Mouse (Mus musculus): ENCODE measurements around the gene Slc34a3. TPM values are rescaled to one million over a fixed set of nuclear protein-coding genes. Genes with fewer than 3 reads are reported as not detected.

Slc34a3 gene
- polyA plus RNA-seq, 1 experiment from 2014 or later = not detected

GRCm38 (mm10) chr2:25180973-25181890 is 52.9 kb downstream of the Slc34a3 start:
- Histone ChIP-seq H3K9me3 (no peaks in the 10 kb centered on the region), H3K27me3 (replicated peaks) (no peaks in the 10 kb centered on the region), H3K4me1 (peaks cover 55% of the 10 kb centered on the region), H3K27ac (peak overlapping the region; percentile 79), H3K36me3 (replicated peaks) (no peaks in the 10 kb centered on the region), H3K9ac (peak overlapping the region; percentile 53), H3K4me3 (peak overlapping the region; percentile 65), H3K4me2 (peak overlapping the region; percentile 77)
- under 1% methylated on average over 100 of the region's 100 CpGs for WGBS
- peak; percentile 38 for ATAC-seq (replicated peaks)

GRCm38 (mm10) chr2:25180478-25180903 is 53.7 kb downstream of the Slc34a3 start, which contains the start of gene Nrarp:
TSS of gene Nrarp (plus strand) at chr2:25180758.
- Histone ChIP-seq H3K9ac (peak within 1 kb of the TSS; percentile 53), H3K4me1 (peaks cover 52% of the 10 kb centered on the region), H3K4me3 (peak within 1 kb of the TSS; percentile 65), H3K27me3 (replicated peaks) (no peaks in the 10 kb centered on the region), H3K4me2 (peak within 1 kb of the TSS; percentile 77), H3K36me3 (replicated peaks) (no peaks in the 10 kb centered on the region), H3K27ac (peak within 1 kb of the TSS; percentile 79), H3K9me3 (no peaks in the 10 kb centered on the region)
- WGBS = under 1% methylated on average over 35 of the region's 35 CpGs
- peak; percentile 91 for ATAC-seq (replicated peaks)

- 36% methylated on average over 15 of the region's 15 CpGs for WGBS
- Histone ChIP-seq H3K27ac (peak overlapping the region; percentile 70), H3K9me3 (no peaks in the 10 kb centered on the region), H3K4me3 (peak overlapping the region; percentile 65), H3K4me1 (peaks cover 50% of the 10 kb centered on the region), H3K36me3 (replicated peaks) (no peaks in the 10 kb centered on the region), H3K27me3 (replicated peaks) (no peaks in the 10 kb centered on the region), H3K4me2 (peak overlapping the region; percentile 77), H3K9ac (0 out of 2 replicates have a peak overlapping the region, but pooled peaks have one; percentile 25)
- no peak for ATAC-seq (replicated peaks)
Observed at GRCm38 (mm10) chr2:25179566-25180217, 54.5 kb downstream of the Slc34a3 start.

Other genes with a start within 250 kb of the Slc34a3 start
- gene Nsmf, start 180.0 kb downstream of the Slc34a3 start, polyA plus RNA-seq (2015; fragmentation: Nextera tagmentation; extraction: Ambion mirVana) = 180 and 188 TPM in 2 replicates
- gene Entpd8, start 154.1 kb downstream of the Slc34a3 start, polyA plus RNA-seq (2015; fragmentation: Nextera tagmentation; extraction: Ambion mirVana) = not detected in 2 replicates
- gene Noxa1, start 139.2 kb downstream of the Slc34a3 start, polyA plus RNA-seq (2015; fragmentation: Nextera tagmentation; extraction: Ambion mirVana) = not detected in 2 replicates
- gene Nrarp, start 53.6 kb downstream of the Slc34a3 start, polyA plus RNA-seq (2015; fragmentation: Nextera tagmentation; extraction: Ambion mirVana) = 15.3 and 18.1 TPM in 2 replicates
- 1.9 and 2.0 TPM in 2 replicates for gene Tor4a, start 37.5 kb downstream of the Slc34a3 start, polyA plus RNA-seq (2015; fragmentation: Nextera tagmentation; extraction: Ambion mirVana)
- 126 and 129 TPM in 2 replicates for gene Nelfb, start 22.9 kb downstream of the Slc34a3 start, polyA plus RNA-seq (2015; fragmentation: Nextera tagmentation; extraction: Ambion mirVana)
- gene Stpg3, start 19.7 kb downstream of the Slc34a3 start, polyA plus RNA-seq (2015; fragmentation: Nextera tagmentation; extraction: Ambion mirVana) = not detected in 2 replicates
- gene Fam166a, start 15.6 kb downstream of the Slc34a3 start, polyA plus RNA-seq (2015; fragmentation: Nextera tagmentation; extraction: Ambion mirVana) = 0.43 and 0.78 TPM in 2 replicates
- gene Tubb4b, start 9.7 kb downstream of the Slc34a3 start, polyA plus RNA-seq (2015; fragmentation: Nextera tagmentation; extraction: Ambion mirVana) = 364 and 396 TPM in 2 replicates
- gene Rnf224, start 2.4 kb upstream of the Slc34a3 start, polyA plus RNA-seq (2015; fragmentation: Nextera tagmentation; extraction: Ambion mirVana) = not detected in 2 replicates
- gene Rnf208, start 7.9 kb upstream of the Slc34a3 start, polyA plus RNA-seq (2015; fragmentation: Nextera tagmentation; extraction: Ambion mirVana) = 148 and 150 TPM in 2 replicates
- gene Cysrt1, start 8.1 kb upstream of the Slc34a3 start, polyA plus RNA-seq (2015; fragmentation: Nextera tagmentation; extraction: Ambion mirVana) = 0.26 and 0.46 TPM in 2 replicates
- gene AL732309.1, start 12.5 kb upstream of the Slc34a3 start, polyA plus RNA-seq (2015; fragmentation: Nextera tagmentation; extraction: Ambion mirVana) = 6.2 and 8.4 TPM in 2 replicates
- gene Tmem203, start 21.1 kb upstream of the Slc34a3 start, polyA plus RNA-seq (2015; fragmentation: Nextera tagmentation; extraction: Ambion mirVana) = 13.8 and 15.4 TPM in 2 replicates
- gene Tprn, start 28.3 kb upstream of the Slc34a3 start, polyA plus RNA-seq (2015; fragmentation: Nextera tagmentation; extraction: Ambion mirVana) = 16.7 and 16.9 TPM in 2 replicates
- gene Ssna1, start 38.1 kb upstream of the Slc34a3 start, polyA plus RNA-seq (2015; fragmentation: Nextera tagmentation; extraction: Ambion mirVana) = 186 and 197 TPM in 2 replicates
- gene Anapc2, start 38.1 kb upstream of the Slc34a3 start, polyA plus RNA-seq (2015; fragmentation: Nextera tagmentation; extraction: Ambion mirVana) = 153 and 157 TPM in 2 replicates
- gene Tmem210, start 53.8 kb upstream of the Slc34a3 start, polyA plus RNA-seq (2015; fragmentation: Nextera tagmentation; extraction: Ambion mirVana) = not detected in 2 replicates
- gene Lrrc26, start 55.6 kb upstream of the Slc34a3 start, polyA plus RNA-seq (2015; fragmentation: Nextera tagmentation; extraction: Ambion mirVana) = 0.14 and 0.23 TPM in 2 replicates
- gene Grin1, start 84.8 kb upstream of the Slc34a3 start, polyA plus RNA-seq (2015; fragmentation: Nextera tagmentation; extraction: Ambion mirVana) = 49.1 and 51.5 TPM in 2 replicates
- 44.3 and 50.3 TPM in 2 replicates for gene Man1b1, start 98.0 kb upstream of the Slc34a3 start, polyA plus RNA-seq (2015; fragmentation: Nextera tagmentation; extraction: Ambion mirVana)
- 23.8 and 25.8 TPM in 2 replicates for gene Dpp7, start 122.0 kb upstream of the Slc34a3 start, polyA plus RNA-seq (2015; fragmentation: Nextera tagmentation; extraction: Ambion mirVana)
- gene Uap1l1, start 131.3 kb upstream of the Slc34a3 start, polyA plus RNA-seq (2015; fragmentation: Nextera tagmentation; extraction: Ambion mirVana) = 5.6 and 5.9 TPM in 2 replicates
- 11.1 and 14.7 TPM in 2 replicates for gene Sapcd2, start 138.0 kb upstream of the Slc34a3 start, polyA plus RNA-seq (2015; fragmentation: Nextera tagmentation; extraction: Ambion mirVana)
- 2.7 and 3.3 TPM in 2 replicates for gene Entpd2, start 161.5 kb upstream of the Slc34a3 start, polyA plus RNA-seq (2015; fragmentation: Nextera tagmentation; extraction: Ambion mirVana)
- gene Npdc1, start 165.0 kb upstream of the Slc34a3 start, polyA plus RNA-seq (2015; fragmentation: Nextera tagmentation; extraction: Ambion mirVana) = 498 and 520 TPM in 2 replicates
- gene Fut7, start 188.9 kb upstream of the Slc34a3 start, polyA plus RNA-seq (2015; fragmentation: Nextera tagmentation; extraction: Ambion mirVana) = 0.17 and 0.41 TPM in 2 replicates
- gene Abca2, start 194.3 kb upstream of the Slc34a3 start, polyA plus RNA-seq (2015; fragmentation: Nextera tagmentation; extraction: Ambion mirVana) = 16.4 and 17.6 TPM in 2 replicates
- 3.3 and 3.9 TPM in 2 replicates for gene Clic3, start 222.5 kb upstream of the Slc34a3 start, polyA plus RNA-seq (2015; fragmentation: Nextera tagmentation; extraction: Ambion mirVana)
- gene Paxx, start 226.7 kb upstream of the Slc34a3 start, polyA plus RNA-seq (2015; fragmentation: Nextera tagmentation; extraction: Ambion mirVana) = 119 and 128 TPM in 2 replicates
- 822 and 843 TPM in 2 replicates for gene Ptgds, start 235.7 kb upstream of the Slc34a3 start, polyA plus RNA-seq (2015; fragmentation: Nextera tagmentation; extraction: Ambion mirVana)